Mouse (Mus musculus) spleen, adult 2 months (tissue): Measurements from ENCODE around the gene Ttc6. TPM values are rescaled to one million over a fixed set of nuclear protein-coding genes. Genes with fewer than 3 reads are reported as not detected.

Experiments
- DNase-seq, 2 experiments: peaks; one replicate each; pipeline versions ENCODE4 v3.0.0 to v3.0.0-alpha.2; 2012 to 2021; ENCODE audit warnings: low spot score in 2 of 2, low read depth in 1 of 2
- H3K27ac ChIP-seq: fragments of 200-500 bp; 2 replicates; pipeline ENCODE4 v1.5.1; 2012; ENCODE audit warnings: low read length, inconsistent platforms; ENCODE audit not compliant: insufficient read depth
- H3K27me3 ChIP-seq: fragments of 200-500 bp; 2 replicates; pipeline ENCODE4 v1.6.1; 2012; ENCODE audit warnings: mild to moderate bottlenecking, moderate library complexity, low read length, inconsistent platforms; ENCODE audit not compliant: control insufficient read depth, insufficient read depth
- H3K36me3 ChIP-seq: fragments of 200-500 bp; 2 replicates; pipeline ENCODE4 v1.6.1; 2012; ENCODE audit warnings: mild to moderate bottlenecking, low read length, inconsistent platforms; ENCODE audit not compliant: control insufficient read depth, insufficient read depth
- H3K4me1 ChIP-seq: fragments of 200-500 bp; 2 replicates; pipeline ENCODE4 v1.6.1; 2011; ENCODE audit warnings: inconsistent platforms; ENCODE audit not compliant: control insufficient read depth, insufficient read depth, insufficient read length
- H3K4me3 ChIP-seq: fragments of 200-500 bp; 2 replicates; pipeline ENCODE4 v1.5.1; 2011; ENCODE audit warnings: mild to moderate bottlenecking, inconsistent platforms; ENCODE audit not compliant: insufficient read depth, insufficient read length; ENCODE audit errors: extremely low read depth
- CTCF ChIP-seq: fragments of 200-500 bp; IDR thresholded peaks from 2 replicates; pipeline ENCODE4 v1.5.1; 2011; ENCODE audit warnings: mild to moderate bottlenecking, inconsistent platforms; ENCODE audit not compliant: insufficient read depth, insufficient read length, insufficient replicate concordance; ENCODE audit errors: extremely low read depth
- POLR2A ChIP-seq: fragments of 200-500 bp; IDR thresholded peaks from 2 replicates; pipeline ENCODE4 v1.6.1; 2011; ENCODE audit warnings: low read depth, low read length, inconsistent platforms
- WGBS: fragments of 180-500 bp; shearing (Covaris S2); methylation state at CpG from one replicate; pipeline ENCODE4 v1.1.7; 2018; 5-methylcytosine and 5-hydroxymethylcytosine counted together
- polyA plus RNA-seq: library from polyadenylated mRNA; depleted of rRNA; stranded (reverse); fragments of >200 nt; gene quantifications from 2 replicates; pipeline ENCODE4 v1.2.3, GENCODE M21; 2012

Ttc6 gene
- polyA plus RNA-seq, 1 experiment, result 0.04 TPM

GRCm38 (mm10) chr12:57541118-57541517 lies 22.8 kb upstream of the Ttc6 start:
- Histone ChIP-seq H3K36me3 (no peaks in the 10 kb centered on the region), H3K27me3 (peaks cover 49% of the 10 kb centered on the region), H3K4me3 (no peak overlapping the region), H3K27ac (no peak overlapping the region), H3K4me1 (peaks cover 10% of the 10 kb centered on the region)
- TF ChIP-seq CTCF, result no peak
- no peak for TF ChIP-seq POLR2A
- WGBS, result 15% methylated on average over 6 of the region's 6 CpGs
- DNase-seq, result no peak

GRCm38 (mm10) chr12:57541931-57542745 lies 21.8 kb upstream of the Ttc6 start:
- Histone ChIP-seq H3K4me1 (peaks cover 10% of the 10 kb centered on the region), H3K27me3 (peaks cover 51% of the 10 kb centered on the region), H3K36me3 (no peaks in the 10 kb centered on the region), H3K4me3 (no peak overlapping the region), H3K27ac (no peak overlapping the region)
- TF ChIP-seq CTCF, result no peak
- no peak for TF ChIP-seq POLR2A
- 7% methylated on average over 46 of the region's 46 CpGs for WGBS
- no peak for DNase-seq

- DNase-seq, result no peak
- peaks cover 53% of the 10 kb centered on the region for H3K27me3 ChIP-seq
- 12% methylated on average over 60 of the region's 63 CpGs for WGBS
- no peak for TF ChIP-seq CTCF
- TF ChIP-seq POLR2A, result no peak
- peaks cover 10% of the 10 kb centered on the region for H3K4me1 ChIP-seq
- no peak overlapping the region for H3K4me3 ChIP-seq
- no peak overlapping the region for H3K27ac ChIP-seq
- no peaks in the 10 kb centered on the region for H3K36me3 ChIP-seq
These were observed 20.9 kb upstream of the Ttc6 start for GRCm38 (mm10) chr12:57542746-57543626.

- DNase-seq, result no peak
- Histone ChIP-seq H3K4me1 (peaks cover 9% of the 10 kb centered on the region), H3K27ac (no peak overlapping the region), H3K4me3 (no peak overlapping the region), H3K27me3 (peaks cover 54% of the 10 kb centered on the region), H3K36me3 (no peaks in the 10 kb centered on the region)
- TF ChIP-seq POLR2A (no peak), CTCF (no peak)
- 8% methylated on average over 10 of the region's 10 CpGs for WGBS
These were observed 20.3 kb upstream of the Ttc6 start for GRCm38 (mm10) chr12:57543627-57543991.

- no peaks in the 10 kb centered on the region for H3K36me3 ChIP-seq
- peaks cover 56% of the 10 kb centered on the region for H3K27me3 ChIP-seq
- no peak overlapping the region for H3K27ac ChIP-seq
- no peak for TF ChIP-seq POLR2A
- no peak for TF ChIP-seq CTCF
- WGBS, result 4% methylated on average over 31 of the region's 31 CpGs
- peaks cover 4% of the 10 kb centered on the region for H3K4me1 ChIP-seq
- H3K4me3 ChIP-seq, result no peak overlapping the region; the same call in 1 of the 2 replicates
- no peak for DNase-seq
These were observed 19.1 kb upstream of the Ttc6 start for GRCm38 (mm10) chr12:57544641-57545370.

- Histone ChIP-seq H3K4me1 (peaks cover 4% of the 10 kb centered on the region), H3K4me3 (peak overlapping the region; percentile 25; the same call in 1 of the 2 replicates), H3K27me3 (peaks cover 61% of the 10 kb centered on the region), H3K27ac (no peak overlapping the region), H3K36me3 (no peaks in the 10 kb centered on the region)
- TF ChIP-seq POLR2A (no peak), CTCF (no peak)
- no peak for DNase-seq
- 1% methylated on average over 88 of the region's 106 CpGs for WGBS
These were observed 18.3 kb upstream of the Ttc6 start for GRCm38 (mm10) chr12:57545371-57546241.
